Mouse (Mus musculus): ENCODE measurements around the gene C6. TPM values are rescaled to one million over a fixed set of nuclear protein-coding genes. Genes with fewer than 3 reads are reported as not detected.

The C6 gene
- not detected in 2 replicates for polyA plus RNA-seq (2014; fragmentation: Nextera tagmentation; extraction: Ambion mirVana)

GRCm38 (mm10) chr15:4726830-4727310 is at the start of gene C6:
Gene C6, plus strand, starts transcription at chr15:4727175.
- no peaks in the 10 kb centered on the region for H3K4me1 ChIP-seq (ENCODE audit: control insufficient read depth, insufficient read depth, low read length)
- no peak within 1 kb of the TSS for H3K4me2 ChIP-seq
- H3K4me3 ChIP-seq (ENCODE audit: low read depth, low read length), result no peak within 1 kb of the TSS
- no peak within 1 kb of the TSS for H3K9ac ChIP-seq (ENCODE audit: low read depth, low read length)
- H3K27me3 ChIP-seq (ENCODE audit: control insufficient read depth, insufficient read depth, low read length), result no peaks in the 10 kb centered on the region
- no peak within 1 kb of the TSS for H3K27ac ChIP-seq (ENCODE audit: low read depth, low read length)
- WGBS (ENCODE audit: insufficient replicate concordance), result 83% methylated on average over 9 of the region's 9 CpGs
- H3K9me3 ChIP-seq (replicated peaks; ENCODE audit: control insufficient read depth, low read length), result no peaks in the 10 kb centered on the region
- ATAC-seq (replicated peaks; ENCODE audit: insufficient number of reproducible peaks, low FRiP score, low TSS enrichment), result no peak
- no peaks in the 10 kb centered on the region for H3K36me3 ChIP-seq (ENCODE audit: control insufficient read depth, insufficient read depth, low read length)

- WGBS (ENCODE audit: insufficient replicate concordance), result 78% methylated on average over 4 of the region's 4 CpGs
- H3K4me2 ChIP-seq, result no peak overlapping the region
- no peak for ATAC-seq (replicated peaks; ENCODE audit: insufficient number of reproducible peaks, low FRiP score, low TSS enrichment)
- H3K4me3 ChIP-seq (ENCODE audit: low read depth, low read length), result no peak overlapping the region
- H3K27ac ChIP-seq (ENCODE audit: low read depth, low read length), result no peak overlapping the region
- no peaks in the 10 kb centered on the region for H3K4me1 ChIP-seq (ENCODE audit: control insufficient read depth, insufficient read depth, low read length)
- H3K9ac ChIP-seq (ENCODE audit: low read depth, low read length), result no peak overlapping the region
- no peaks in the 10 kb centered on the region for H3K27me3 ChIP-seq (ENCODE audit: control insufficient read depth, insufficient read depth, low read length)
- no peaks in the 10 kb centered on the region for H3K36me3 ChIP-seq (ENCODE audit: control insufficient read depth, insufficient read depth, low read length)
- H3K9me3 ChIP-seq (replicated peaks; ENCODE audit: control insufficient read depth, low read length), result peaks cover 7% of the 10 kb centered on the region
These were observed 29.4 kb upstream of the C6 start for GRCm38 (mm10) chr15:4697604-4698003.

GRCm38 (mm10) chr15:4734150-4734549 is 7.2 kb downstream of the C6 start:
- H3K27me3 ChIP-seq (ENCODE audit: control insufficient read depth, insufficient read depth, low read length), result no peaks in the 10 kb centered on the region
- H3K4me3 ChIP-seq (ENCODE audit: low read depth, low read length), result no peak overlapping the region
- no peaks in the 10 kb centered on the region for H3K36me3 ChIP-seq (ENCODE audit: control insufficient read depth, insufficient read depth, low read length)
- H3K9ac ChIP-seq (ENCODE audit: low read depth, low read length), result no peak overlapping the region
- ATAC-seq (replicated peaks; ENCODE audit: insufficient number of reproducible peaks, low FRiP score, low TSS enrichment), result no peak
- no peaks in the 10 kb centered on the region for H3K9me3 ChIP-seq (replicated peaks; ENCODE audit: control insufficient read depth, low read length)
- 90% methylated on average over 1 of the region's 1 CpGs for WGBS (ENCODE audit: insufficient replicate concordance)
- no peaks in the 10 kb centered on the region for H3K4me1 ChIP-seq (ENCODE audit: control insufficient read depth, insufficient read depth, low read length)
- no peak overlapping the region for H3K4me2 ChIP-seq
- H3K27ac ChIP-seq (ENCODE audit: low read depth, low read length), result no peak overlapping the region

- no peak overlapping the region for H3K4me3 ChIP-seq (ENCODE audit: low read depth, low read length)
- H3K4me2 ChIP-seq, result no peak overlapping the region
- H3K27ac ChIP-seq (ENCODE audit: low read depth, low read length), result no peak overlapping the region
- H3K4me1 ChIP-seq (ENCODE audit: control insufficient read depth, insufficient read depth, low read length), result no peaks in the 10 kb centered on the region
- no peak for ATAC-seq (replicated peaks; ENCODE audit: insufficient number of reproducible peaks, low FRiP score, low TSS enrichment)
- no peaks in the 10 kb centered on the region for H3K27me3 ChIP-seq (ENCODE audit: control insufficient read depth, insufficient read depth, low read length)
- no peak overlapping the region for H3K9ac ChIP-seq (ENCODE audit: low read depth, low read length)
- H3K9me3 ChIP-seq (replicated peaks; ENCODE audit: control insufficient read depth, low read length), result no peaks in the 10 kb centered on the region
- WGBS (ENCODE audit: insufficient replicate concordance), result 89% methylated on average over 2 of the region's 2 CpGs
- no peaks in the 10 kb centered on the region for H3K36me3 ChIP-seq (ENCODE audit: control insufficient read depth, insufficient read depth, low read length)
These were observed 8.1 kb downstream of the C6 start for GRCm38 (mm10) chr15:4734996-4735609.

GRCm38 (mm10) chr15:4747656-4748055 is 20.7 kb downstream of the C6 start:
- H3K4me2 ChIP-seq, result no peak overlapping the region
- ATAC-seq (replicated peaks; ENCODE audit: insufficient number of reproducible peaks, low FRiP score, low TSS enrichment), result no peak
- H3K4me3 ChIP-seq (ENCODE audit: low read depth, low read length), result no peak overlapping the region
- no peaks in the 10 kb centered on the region for H3K36me3 ChIP-seq (ENCODE audit: control insufficient read depth, insufficient read depth, low read length)
- H3K4me1 ChIP-seq (ENCODE audit: control insufficient read depth, insufficient read depth, low read length), result no peaks in the 10 kb centered on the region
- no peak overlapping the region for H3K27ac ChIP-seq (ENCODE audit: low read depth, low read length)
- no peaks in the 10 kb centered on the region for H3K9me3 ChIP-seq (replicated peaks; ENCODE audit: control insufficient read depth, low read length)
- WGBS (ENCODE audit: insufficient replicate concordance), result 82% methylated on average over 3 of the region's 3 CpGs
- no peaks in the 10 kb centered on the region for H3K27me3 ChIP-seq (ENCODE audit: control insufficient read depth, insufficient read depth, low read length)
- no peak overlapping the region for H3K9ac ChIP-seq (ENCODE audit: low read depth, low read length)

GRCm38 (mm10) chr15:4790378-4790777 is 63.4 kb downstream of the C6 start:
- Histone ChIP-seq H3K27ac (ENCODE audit: low read depth, low read length) (no peak overlapping the region), H3K4me2 (no peak overlapping the region), H3K9me3 (replicated peaks; ENCODE audit: control insufficient read depth, low read length) (no peaks in the 10 kb centered on the region), H3K27me3 (ENCODE audit: control insufficient read depth, insufficient read depth, low read length) (no peaks in the 10 kb centered on the region), H3K4me1 (ENCODE audit: control insufficient read depth, insufficient read depth, low read length) (no peaks in the 10 kb centered on the region), H3K4me3 (ENCODE audit: low read depth, low read length) (no peak overlapping the region), H3K9ac (ENCODE audit: low read depth, low read length) (no peak overlapping the region), H3K36me3 (ENCODE audit: control insufficient read depth, insufficient read depth, low read length) (no peaks in the 10 kb centered on the region)
- no peak for ATAC-seq (replicated peaks; ENCODE audit: insufficient number of reproducible peaks, low FRiP score, low TSS enrichment)
- 53% methylated on average over 3 of the region's 3 CpGs for WGBS (ENCODE audit: insufficient replicate concordance)

GRCm38 (mm10) chr15:4796861-4797260 is 69.9 kb downstream of the C6 start:
- H3K36me3 ChIP-seq (ENCODE audit: control insufficient read depth, insufficient read depth, low read length), result no peaks in the 10 kb centered on the region
- no peak for ATAC-seq (replicated peaks; ENCODE audit: insufficient number of reproducible peaks, low FRiP score, low TSS enrichment)
- no peak overlapping the region for H3K4me3 ChIP-seq (ENCODE audit: low read depth, low read length)
- no peak overlapping the region for H3K9ac ChIP-seq (ENCODE audit: low read depth, low read length)
- H3K27me3 ChIP-seq (ENCODE audit: control insufficient read depth, insufficient read depth, low read length), result no peaks in the 10 kb centered on the region
- H3K4me2 ChIP-seq, result no peak overlapping the region
- no peak overlapping the region for H3K27ac ChIP-seq (ENCODE audit: low read depth, low read length)
- no peaks in the 10 kb centered on the region for H3K9me3 ChIP-seq (replicated peaks; ENCODE audit: control insufficient read depth, low read length)
- WGBS (ENCODE audit: insufficient replicate concordance), result 71% methylated on average over 4 of the region's 4 CpGs
- H3K4me1 ChIP-seq (ENCODE audit: control insufficient read depth, insufficient read depth, low read length), result no peaks in the 10 kb centered on the region

- Histone ChIP-seq H3K4me3 (ENCODE audit: low read depth, low read length) (no peak overlapping the region), H3K27me3 (ENCODE audit: control insufficient read depth, insufficient read depth, low read length) (no peaks in the 10 kb centered on the region), H3K27ac (ENCODE audit: low read depth, low read length) (no peak overlapping the region), H3K4me1 (ENCODE audit: control insufficient read depth, insufficient read depth, low read length) (no peaks in the 10 kb centered on the region), H3K9ac (ENCODE audit: low read depth, low read length) (no peak overlapping the region), H3K4me2 (no peak overlapping the region), H3K36me3 (ENCODE audit: control insufficient read depth, insufficient read depth, low read length) (no peaks in the 10 kb centered on the region), H3K9me3 (replicated peaks; ENCODE audit: control insufficient read depth, low read length) (no peaks in the 10 kb centered on the region)
- ATAC-seq (replicated peaks; ENCODE audit: insufficient number of reproducible peaks, low FRiP score, low TSS enrichment), result no peak
- 85% methylated on average over 2 of the region's 2 CpGs for WGBS (ENCODE audit: insufficient replicate concordance)
These were observed 77.3 kb downstream of the C6 start for GRCm38 (mm10) chr15:4804256-4804655.

- Histone ChIP-seq H3K27ac (ENCODE audit: low read depth, low read length) (no peak overlapping the region), H3K4me3 (ENCODE audit: low read depth, low read length) (no peak overlapping the region), H3K9ac (ENCODE audit: low read depth, low read length) (no peak overlapping the region), H3K4me2 (no peak overlapping the region), H3K4me1 (ENCODE audit: control insufficient read depth, insufficient read depth, low read length) (no peaks in the 10 kb centered on the region), H3K9me3 (replicated peaks; ENCODE audit: control insufficient read depth, low read length) (no peaks in the 10 kb centered on the region), H3K36me3 (ENCODE audit: control insufficient read depth, insufficient read depth, low read length) (no peaks in the 10 kb centered on the region), H3K27me3 (ENCODE audit: control insufficient read depth, insufficient read depth, low read length) (no peaks in the 10 kb centered on the region)
- ATAC-seq (replicated peaks; ENCODE audit: insufficient number of reproducible peaks, low FRiP score, low TSS enrichment), result no peak
- WGBS (ENCODE audit: insufficient replicate concordance), result 72% methylated on average over 5 of the region's 5 CpGs
These were observed 81.2 kb downstream of the C6 start for GRCm38 (mm10) chr15:4808131-4808530.

Data from heart, embryonic 11.5 days (tissue).